Mouse (Mus musculus) kidney, adult 2 months (tissue): ENCODE measurements around the gene Slc4a8. TPM values are rescaled to one million over a fixed set of nuclear protein-coding genes. Genes with fewer than 3 reads are reported as not detected.

Experiments
- DNase-seq: peaks from one replicate; pipeline ENCODE4 v3.0.0; 2021
- H3K27ac ChIP-seq: fragments of 200-500 bp; 2 replicates; pipeline ENCODE4 v1.5.1; 2012; ENCODE audit warnings: low read depth, low read length, control low read depth, inconsistent platforms; ENCODE audit not compliant: insufficient read depth
- H3K27me3 ChIP-seq: fragments of 200-500 bp; replicated peaks from 2 replicates; pipeline ENCODE4 v1.6.1; 2012; ENCODE audit warnings: mild to moderate bottlenecking, moderate library complexity, low read length, inconsistent platforms; ENCODE audit not compliant: control insufficient read depth, insufficient read depth
- H3K36me3 ChIP-seq: fragments of 200-500 bp; 2 replicates; pipeline ENCODE4 v1.6.1; 2012; ENCODE audit warnings: mild to moderate bottlenecking, moderate library complexity, low read length, inconsistent platforms; ENCODE audit not compliant: control insufficient read depth, insufficient read depth
- H3K4me1 ChIP-seq: fragments of 200-500 bp; 2 replicates; pipeline ENCODE4 v1.6.1; 2011; ENCODE audit warnings: low read length; ENCODE audit not compliant: control insufficient read depth, insufficient read depth
- H3K4me3 ChIP-seq: fragments of 200-500 bp; 2 replicates; pipeline ENCODE4 v1.5.1; 2011; ENCODE audit warnings: mild to moderate bottlenecking, low read depth, low read length, control low read depth; ENCODE audit not compliant: insufficient read depth
- CTCF ChIP-seq: fragments of 200-500 bp; conservative IDR thresholded peaks from 2 replicates; pipeline ENCODE4 v1.5.1; 2011; ENCODE audit warnings: low read depth, mild to moderate bottlenecking, control low read depth, low read length, moderate library complexity, mixed read lengths; ENCODE audit not compliant: insufficient read depth, insufficient read length
- POLR2A ChIP-seq: fragments of 200-500 bp; IDR thresholded peaks from one replicate; pipeline ENCODE4 v1.6.1; 2011; ENCODE audit warnings: low read depth, low read length, control low read depth
- WGBS: fragments of 180-500 bp; shearing (Covaris S2); methylation state at CpG from one replicate; pipeline ENCODE4 v1.1.7; 2018; 5-methylcytosine and 5-hydroxymethylcytosine counted together
- polyA plus RNA-seq: library from polyadenylated mRNA; depleted of rRNA; stranded (reverse); fragments of >200 nt; gene quantifications from 2 replicates; pipeline ENCODE4 v1.2.3, GENCODE M21; 2012

Gene Slc4a8
- polyA plus RNA-seq, 1 experiment: 5.9 TPM

- H3K4me1 ChIP-seq: peaks cover 3% of the 10 kb centered on the region; the same call in 1 of the 2 replicates
- H3K27ac ChIP-seq: no peak overlapping the region
- no peaks in the 10 kb centered on the region for H3K36me3 ChIP-seq
- no peak overlapping the region for H3K4me3 ChIP-seq
- no peak for DNase-seq
- no peaks in the 10 kb centered on the region for H3K27me3 ChIP-seq
- no peak for TF ChIP-seq CTCF
- TF ChIP-seq POLR2A: no peak
- WGBS: 87% methylated on average over 6 of the region's 6 CpGs
These were observed 18.3 kb upstream of the Slc4a8 start for GRCm38 (mm10) chr15:100743238-100743637.

GRCm38 (mm10) chr15:100746478-100747120 is 14.9 kb upstream of the Slc4a8 start:
- Histone ChIP-seq H3K36me3 (no peaks in the 10 kb centered on the region), H3K27ac (no peak overlapping the region), H3K4me3 (no peak overlapping the region), H3K4me1 (peaks cover 3% of the 10 kb centered on the region; the same call in 1 of the 2 replicates), H3K27me3 (no peaks in the 10 kb centered on the region)
- 49% methylated on average over 6 of the region's 6 CpGs for WGBS
- no peak for TF ChIP-seq CTCF
- no peak for TF ChIP-seq POLR2A
- DNase-seq: no peak

- Histone ChIP-seq H3K4me1 (peaks cover 3% of the 10 kb centered on the region; the same call in 1 of the 2 replicates), H3K27me3 (no peaks in the 10 kb centered on the region), H3K36me3 (no peaks in the 10 kb centered on the region), H3K4me3 (no peak overlapping the region), H3K27ac (no peak overlapping the region)
- no peak for TF ChIP-seq POLR2A
- 8% methylated on average over 27 of the region's 27 CpGs for WGBS
- DNase-seq: peak; percentile 55
These were observed 14.2 kb upstream of the Slc4a8 start for GRCm38 (mm10) chr15:100747121-100747963.

- Histone ChIP-seq H3K36me3 (no peaks in the 10 kb centered on the region), H3K27ac (no peak overlapping the region), H3K4me3 (no peak overlapping the region), H3K4me1 (peaks cover 3% of the 10 kb centered on the region; the same call in 1 of the 2 replicates), H3K27me3 (no peaks in the 10 kb centered on the region)
- no peak for DNase-seq
- TF ChIP-seq POLR2A: no peak
- no peak for TF ChIP-seq CTCF
- 83% methylated on average over 3 of the region's 3 CpGs for WGBS
These were observed 13.0 kb upstream of the Slc4a8 start for GRCm38 (mm10) chr15:100748584-100748983.

- Histone ChIP-seq H3K36me3 (no peaks in the 10 kb centered on the region), H3K4me1 (peaks cover 5% of the 10 kb centered on the region; the same call in 1 of the 2 replicates), H3K27ac (no peak overlapping the region), H3K27me3 (no peaks in the 10 kb centered on the region), H3K4me3 (no peak overlapping the region)
- no peak for DNase-seq
- TF ChIP-seq CTCF: no peak
- TF ChIP-seq POLR2A: no peak
- WGBS: 83% methylated on average over 10 of the region's 10 CpGs
These were observed 11.6 kb upstream of the Slc4a8 start for GRCm38 (mm10) chr15:100749751-100750538.

- Histone ChIP-seq H3K27me3 (no peaks in the 10 kb centered on the region), H3K27ac (no peak overlapping the region), H3K4me1 (peaks cover 2% of the 10 kb centered on the region; the same call in 1 of the 2 replicates), H3K4me3 (no peak overlapping the region), H3K36me3 (no peaks in the 10 kb centered on the region)
- TF ChIP-seq POLR2A (no peak), CTCF (no peak)
- 87% methylated on average over 2 of the region's 2 CpGs for WGBS
- no peak for DNase-seq
These were observed 9.1 kb upstream of the Slc4a8 start for GRCm38 (mm10) chr15:100752439-100752838.

- WGBS: 79% methylated on average over 5 of the region's 5 CpGs
- TF ChIP-seq CTCF: no peak
- TF ChIP-seq POLR2A: no peak
- H3K4me3 ChIP-seq: no peak overlapping the region
- DNase-seq: no peak
- peaks cover 2% of the 10 kb centered on the region; the same call in 1 of the 2 replicates for H3K4me1 ChIP-seq
- no peak overlapping the region for H3K27ac ChIP-seq
- H3K36me3 ChIP-seq: no peaks in the 10 kb centered on the region
- no peaks in the 10 kb centered on the region for H3K27me3 ChIP-seq
These were observed 8.5 kb upstream of the Slc4a8 start for GRCm38 (mm10) chr15:100753045-100753444.
